Mouse (Mus musculus): ENCODE measurements around the gene Tns2. TPM values are rescaled to one million over a fixed set of nuclear protein-coding genes. Genes with fewer than 3 reads are reported as not detected.
"Not testable (repeated sequence)": the region's sequence is repeated elsewhere in the genome, so short reads cannot be mapped to it uniquely, and the experiment has no call there.

The Tns2 gene
- total RNA-seq, 1 experiment from 2014 or later: 3.6 TPM

DNA sequence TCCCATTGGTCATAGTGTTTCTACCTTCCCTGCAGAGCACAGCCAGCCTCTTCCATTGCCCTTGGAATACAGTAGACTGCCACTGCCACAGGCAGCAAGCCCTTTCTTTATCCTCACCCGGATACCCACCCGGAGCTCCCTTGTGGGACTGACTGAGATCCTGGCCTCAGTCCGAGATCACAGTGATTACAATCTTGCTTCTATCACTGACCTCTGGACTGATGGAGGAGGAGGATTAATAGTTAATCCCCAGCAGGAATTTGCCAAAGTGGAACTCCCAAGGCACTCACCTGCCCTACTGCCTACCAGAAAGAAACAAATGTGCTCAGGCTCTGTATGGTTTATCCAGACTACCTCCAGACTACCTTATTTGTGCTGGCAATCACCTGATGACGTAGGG, 49.3 kb downstream of the Tns2 start:
- ATAC-seq (replicated peaks in 1 of 2; ENCODE audit: insufficient read depth in 1 of 2, low FRiP score in 2 of 2, low TSS enrichment in 1 of 2, low read depth in 1 of 2, poor library complexity in 2 of 2, severe bottlenecking in 2 of 2): no peak

DNA sequence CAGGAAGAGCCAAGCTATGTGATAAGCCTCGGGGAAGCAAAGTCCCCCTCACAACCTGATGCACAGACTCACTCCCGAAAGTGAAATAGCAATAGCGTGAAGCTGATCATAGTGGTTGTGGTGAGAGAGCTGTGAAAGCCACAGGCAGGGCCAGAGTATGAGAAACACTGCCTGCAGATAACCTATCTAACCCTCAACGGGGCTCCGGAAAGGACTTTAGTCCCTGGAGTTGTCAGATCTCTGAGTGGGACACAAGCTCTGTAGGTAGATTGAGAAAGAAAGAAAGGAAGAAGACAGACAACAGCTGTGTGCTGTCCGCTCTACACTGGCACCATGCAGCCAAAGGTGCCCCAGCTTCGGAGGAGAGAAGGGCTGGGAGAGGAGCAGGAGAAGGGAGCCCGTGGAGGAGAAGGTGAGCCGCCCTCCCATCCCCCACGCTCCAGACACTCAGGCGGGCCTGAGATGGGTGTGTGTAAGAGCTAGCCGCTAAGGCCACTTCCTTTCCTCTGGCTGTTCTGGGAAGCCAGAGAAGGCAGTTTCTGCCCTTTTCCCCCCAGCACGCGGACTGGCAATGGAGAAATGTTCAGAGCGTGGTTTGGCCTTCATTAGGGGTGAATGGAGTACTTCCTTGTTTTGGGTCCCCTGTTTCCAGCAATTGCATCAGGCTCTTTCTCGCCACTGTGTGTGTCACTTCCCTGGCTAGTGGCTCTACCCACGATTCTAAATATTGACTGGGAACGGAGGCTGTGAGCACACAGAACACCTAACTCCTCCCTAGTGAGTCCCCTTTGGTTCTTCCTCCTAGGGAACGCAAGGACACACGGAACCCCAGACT, 50.3 kb downstream of the Tns2 start, which contains the start of gene Soat2:
Soat2 (plus strand) TSS at position 226 of the 835 bp plus-strand sequence.
- ATAC-seq (replicated peaks in 1 of 2; ENCODE audit: insufficient read depth in 1 of 2, low FRiP score in 2 of 2, low TSS enrichment in 1 of 2, low read depth in 1 of 2, poor library complexity in 2 of 2, severe bottlenecking in 2 of 2): peak; percentile 61 to 84

DNA sequence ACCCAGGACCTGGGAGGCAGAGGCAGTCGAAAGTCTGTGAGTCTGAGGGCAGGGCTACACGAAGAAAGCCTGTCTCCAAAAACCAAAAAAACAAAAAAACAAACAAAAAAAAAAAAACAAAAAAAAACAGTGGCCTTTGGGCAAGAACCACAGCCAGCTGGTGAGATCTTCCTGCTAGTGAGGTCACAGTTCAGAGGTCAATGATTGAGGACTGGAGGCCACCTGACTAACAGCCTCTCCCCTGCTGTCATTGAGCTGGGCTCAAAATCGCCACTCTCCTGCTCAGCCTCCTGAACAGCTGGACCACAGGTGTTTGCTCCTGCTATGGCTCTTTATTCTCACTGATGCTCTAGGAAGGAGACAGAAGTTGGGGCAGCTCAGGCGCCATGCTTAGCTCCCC, 52.4 kb downstream of the Tns2 start:
- ATAC-seq (replicated peaks in 1 of 2; ENCODE audit: insufficient read depth in 1 of 2, low FRiP score in 2 of 2, low TSS enrichment in 1 of 2, low read depth in 1 of 2, poor library complexity in 2 of 2, severe bottlenecking in 2 of 2): no peak

DNA sequence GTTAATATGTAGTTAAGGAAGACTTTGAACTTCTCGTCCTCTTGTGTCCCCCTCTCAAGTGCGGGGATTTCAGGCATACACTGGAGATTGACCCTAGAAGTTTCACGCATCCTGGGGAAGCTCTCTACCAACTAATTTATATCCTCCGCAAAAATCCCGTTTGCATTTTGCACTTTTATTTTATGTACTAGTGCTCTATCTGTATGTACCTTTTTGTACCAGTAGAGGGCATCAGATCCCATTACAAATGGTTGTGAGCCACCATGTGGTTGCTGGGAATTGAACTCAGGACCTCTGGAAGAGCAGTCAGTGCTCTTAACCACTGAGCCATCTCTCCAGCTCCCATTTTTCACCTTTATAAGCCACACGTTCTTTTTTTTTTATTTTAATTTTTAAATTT, 54.8 kb downstream of the Tns2 start:
- not testable (repeated sequence) for ATAC-seq (replicated peaks in 1 of 2; ENCODE audit: insufficient read depth in 1 of 2, low FRiP score in 2 of 2, low TSS enrichment in 1 of 2, low read depth in 1 of 2, poor library complexity in 2 of 2, severe bottlenecking in 2 of 2)

DNA sequence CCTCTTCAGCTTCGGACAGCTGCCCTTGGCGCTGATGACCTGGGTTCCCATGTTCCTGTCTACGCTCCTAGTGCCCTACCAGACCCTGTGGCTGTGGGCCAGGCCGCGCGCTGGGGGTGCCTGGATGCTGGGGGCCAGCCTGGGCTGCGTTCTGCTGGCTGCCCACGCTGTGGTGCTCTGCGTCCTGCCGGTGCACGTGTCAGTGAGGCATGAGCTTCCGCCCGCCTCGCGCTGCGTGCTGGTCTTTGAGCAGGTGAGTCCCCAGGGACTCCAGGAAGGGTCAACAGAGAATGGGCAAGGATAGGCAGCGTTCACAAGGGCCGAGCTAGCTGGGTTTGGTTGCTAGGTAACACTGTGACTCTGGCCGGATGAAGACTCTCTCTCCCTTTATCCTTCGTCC, 56.6 kb downstream of the Tns2 start:
- ATAC-seq (replicated peaks in 1 of 2; ENCODE audit: insufficient read depth in 1 of 2, low FRiP score in 2 of 2, low TSS enrichment in 1 of 2, low read depth in 1 of 2, poor library complexity in 2 of 2, severe bottlenecking in 2 of 2): no peak

DNA sequence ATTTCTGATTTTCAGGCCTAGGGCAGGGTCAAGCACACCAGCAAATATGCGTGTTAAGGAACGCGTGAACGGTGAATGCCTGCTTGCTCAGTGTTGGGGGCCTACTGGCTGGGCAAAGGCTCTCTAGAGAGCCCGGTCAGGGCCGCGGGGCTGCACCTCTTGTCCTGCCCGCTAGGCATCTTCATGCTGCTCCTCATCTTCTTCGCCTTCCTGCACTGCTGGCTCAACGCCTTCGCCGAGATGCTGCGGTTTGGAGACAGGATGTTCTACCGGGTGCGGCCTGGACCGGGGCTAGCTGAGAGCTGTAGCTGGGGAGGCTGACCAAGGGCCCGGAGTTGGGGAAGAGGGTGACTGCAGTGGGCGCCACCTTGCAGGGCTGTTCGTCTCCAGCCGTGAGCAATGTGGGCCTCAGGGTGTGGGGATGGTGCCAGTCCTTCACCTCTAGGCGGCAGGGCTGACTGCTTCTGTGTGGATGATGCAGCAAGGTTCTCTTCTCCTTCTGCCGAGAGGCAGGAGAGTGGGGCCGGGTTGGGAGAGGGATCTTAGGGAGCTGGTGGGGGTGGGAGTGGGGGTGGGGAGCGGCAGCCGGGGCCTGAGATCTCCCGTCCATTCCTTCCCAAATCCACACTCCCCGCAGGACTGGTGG, 60.3 kb downstream of the Tns2 start:
- peak; percentile 21 to 48; a peak in 2 of 4 replicates for ATAC-seq (replicated peaks in 1 of 2; ENCODE audit: insufficient read depth in 1 of 2, low FRiP score in 2 of 2, low TSS enrichment in 1 of 2, low read depth in 1 of 2, poor library complexity in 2 of 2, severe bottlenecking in 2 of 2)

DNA sequence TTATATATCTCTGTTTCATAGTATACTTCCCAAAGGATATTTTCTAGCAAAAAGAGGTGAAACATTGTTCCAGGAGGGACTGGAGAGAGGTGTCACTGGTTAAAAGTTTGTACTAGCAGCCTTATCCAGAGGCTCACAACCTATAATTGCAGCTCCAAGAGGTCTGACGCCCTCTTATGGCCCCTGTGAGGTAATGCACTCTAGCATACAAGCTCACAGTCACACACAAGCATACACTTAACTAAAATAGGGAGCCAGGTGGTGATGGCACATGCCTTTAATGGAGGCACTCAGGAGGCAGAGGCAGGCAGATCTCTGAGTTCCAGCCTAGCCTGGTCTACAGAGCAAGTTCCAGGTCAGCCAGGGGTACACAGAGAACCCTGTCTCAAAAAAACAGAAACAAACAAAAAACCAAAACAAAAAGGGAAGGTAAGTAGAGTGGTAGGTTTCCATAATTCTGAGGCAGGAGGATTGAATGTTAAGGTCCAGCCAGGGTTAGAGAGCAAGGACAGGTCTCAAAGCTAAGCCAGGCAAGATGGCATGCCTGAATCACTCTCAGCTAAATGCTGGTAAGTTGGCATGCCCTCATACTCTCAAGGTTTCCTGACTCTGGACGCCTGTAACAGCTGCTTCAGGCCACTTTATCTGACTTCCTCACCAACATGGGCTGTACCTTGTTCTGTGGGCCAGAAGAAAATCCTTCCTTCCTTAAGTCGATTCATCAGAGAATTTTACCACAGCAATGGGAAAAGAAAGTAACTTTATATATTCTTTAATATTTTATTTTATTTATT, 63.9 kb downstream of the Tns2 start:
- ATAC-seq (replicated peaks in 1 of 2; ENCODE audit: insufficient read depth in 1 of 2, low FRiP score in 2 of 2, low TSS enrichment in 1 of 2, low read depth in 1 of 2, poor library complexity in 2 of 2, severe bottlenecking in 2 of 2): peak in 1 of 2 experiments; percentile 54; a peak in 1 of 4 replicates

DNA sequence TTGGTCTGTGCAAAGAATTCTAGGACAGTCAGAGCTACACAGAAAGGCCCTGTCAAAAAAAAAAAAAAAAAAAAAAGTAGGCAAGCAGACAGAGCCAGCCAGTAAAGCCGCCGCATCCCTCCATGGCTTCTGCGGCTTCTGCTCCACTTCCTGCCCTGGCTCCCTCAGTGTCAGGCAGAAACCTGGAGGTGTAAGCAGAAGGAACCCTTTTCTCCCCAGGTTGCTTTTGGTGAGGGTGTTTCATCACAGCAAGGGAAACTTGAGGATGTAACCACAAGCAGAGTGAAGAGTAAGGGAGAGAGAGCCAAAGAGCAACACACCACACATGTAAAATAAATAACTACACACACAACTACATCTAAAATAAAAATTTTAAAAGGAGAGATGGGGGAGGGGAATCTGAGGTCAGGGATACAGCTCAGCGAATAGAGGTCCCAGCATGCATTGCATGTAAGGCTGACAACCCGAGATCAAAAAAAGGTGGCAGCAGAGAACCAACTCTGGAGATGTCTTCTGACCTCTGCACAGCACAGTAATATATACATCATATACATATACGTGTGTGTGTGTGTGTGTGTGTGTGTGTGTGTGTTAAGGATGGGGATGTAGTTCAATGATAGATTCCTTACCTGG, 65.4 kb downstream of the Tns2 start:
- peak; percentile 61 to 74 for ATAC-seq (replicated peaks in 1 of 2; ENCODE audit: insufficient read depth in 1 of 2, low FRiP score in 2 of 2, low TSS enrichment in 1 of 2, low read depth in 1 of 2, poor library complexity in 2 of 2, severe bottlenecking in 2 of 2)

Other genes starting within 250 kb of the Tns2 start
- not detected in 2 replicates for gene Krt1, start 249.6 kb upstream of the Tns2 start, total RNA-seq (2017)
- not detected in 2 replicates for gene Krt77, start 230.7 kb upstream of the Tns2 start, total RNA-seq (2017)
- not detected in 2 replicates for gene Krt76, start 207.5 kb upstream of the Tns2 start, total RNA-seq (2017)
- gene Krt4, start 175.7 kb upstream of the Tns2 start, total RNA-seq (2017): not detected in 2 replicates
- not detected in 2 replicates for gene Krt79, start 160.1 kb upstream of the Tns2 start, total RNA-seq (2017)
- not detected in 2 replicates for gene Krt78, start 146.1 kb upstream of the Tns2 start, total RNA-seq (2017)
- gene Krt8, start 95.9 kb upstream of the Tns2 start, total RNA-seq (2017): 0.65 and 1.3 TPM in 2 replicates
- gene Krt18, start 72.2 kb upstream of the Tns2 start, total RNA-seq (2017): 58.8 and 66.5 TPM in 2 replicates
- 451 and 486 TPM in 2 replicates for gene Eif4b, start 26.6 kb upstream of the Tns2 start, total RNA-seq (2017)
- gene Spryd3, start 35.8 kb downstream of the Tns2 start, total RNA-seq (2017): 12.6 and 15.8 TPM in 2 replicates
- 0.15 TPM in 1 of 2 replicates, not detected in the other for gene Igfbp6, start 43.9 kb downstream of the Tns2 start, total RNA-seq (2017)
- gene Soat2, start 50.1 kb downstream of the Tns2 start, total RNA-seq (2017): 1.3 and 2.4 TPM in 2 replicates
- gene Zfp740, start 102.8 kb downstream of the Tns2 start, total RNA-seq (2017): 44.0 and 47.6 TPM in 2 replicates
- 37.4 and 76.7 TPM in 2 replicates for gene Csad, start 104.3 kb downstream of the Tns2 start, total RNA-seq (2017)
- gene Itgb7, start 131.5 kb downstream of the Tns2 start, total RNA-seq (2017): 83.0 and 92.1 TPM in 2 replicates
- 3.6 and 5.6 TPM in 2 replicates for gene Rarg, start 157.1 kb downstream of the Tns2 start, total RNA-seq (2017)
- not detected in 2 replicates for gene Gm9918, start 170.2 kb downstream of the Tns2 start, total RNA-seq (2017)
- gene Mfsd5, start 179.0 kb downstream of the Tns2 start, total RNA-seq (2017): 11.5 and 19.4 TPM in 2 replicates
- 8.5 and 26.9 TPM in 2 replicates for gene Espl1, start 195.9 kb downstream of the Tns2 start, total RNA-seq (2017)
- gene Pfdn5, start 225.7 kb downstream of the Tns2 start, total RNA-seq (2017): 273 and 464 TPM in 2 replicates
- gene Myg1, start 231.3 kb downstream of the Tns2 start, total RNA-seq (2017): 35.7 and 75.9 TPM in 2 replicates

Measured in hematopoietic stem cell, adult 5-6 weeks (primary cell).